Mouse (Mus musculus) ES-CJ7 (cell line): ENCODE results near the gene Reep6.
"Not testable (repeated sequence)": the region's sequence is repeated elsewhere in the genome, so short reads cannot be mapped to it uniquely, and the experiment has no call there.

Source experiments
- DNase-seq: peaks from one replicate; pipeline ENCODE4 v3.0.0; 2011; ENCODE audit warnings: low read depth, low spot score

Reep6 gene

DNA sequence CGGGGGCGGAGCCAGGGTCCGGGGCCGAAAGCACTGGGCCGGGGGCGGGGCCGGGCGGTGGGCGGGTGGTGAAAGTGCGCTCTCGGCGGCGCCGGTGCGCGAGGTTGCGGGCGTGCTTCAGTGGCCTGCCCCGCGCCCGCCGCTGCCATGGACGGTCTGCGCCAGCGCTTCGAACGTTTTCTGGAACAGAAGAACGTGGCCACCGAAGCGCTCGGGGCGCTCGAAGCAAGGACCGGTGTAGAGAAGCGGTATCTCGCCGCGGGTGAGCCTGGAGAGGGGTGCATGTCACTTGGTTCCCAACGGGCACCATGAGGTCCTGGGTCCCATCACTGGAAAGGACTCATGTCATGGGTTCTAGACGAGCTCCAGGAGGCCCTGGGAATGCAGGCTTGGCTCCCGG, 331 bp downstream of the Reep6 start:
- DNase-seq = no peak

DNA sequence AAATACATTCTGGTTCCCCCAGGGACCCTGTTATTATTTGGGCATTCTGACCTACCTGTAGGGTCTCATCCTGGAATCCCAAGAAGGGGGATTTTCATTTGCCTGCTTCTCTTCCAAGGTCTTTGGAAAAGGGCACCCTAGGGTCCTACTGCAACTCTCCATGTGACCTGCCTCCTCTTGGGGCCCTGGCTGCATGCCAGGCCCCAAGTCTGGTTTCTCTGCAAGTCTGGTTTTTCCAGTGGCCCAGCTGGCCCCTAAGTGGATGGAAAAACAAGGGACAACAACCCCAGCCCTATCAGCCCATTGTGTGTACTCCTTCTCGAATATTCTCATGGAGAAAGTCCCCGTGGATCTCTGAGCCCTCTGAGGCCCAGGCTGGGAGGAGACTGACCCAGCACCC, 1.1 kb downstream of the Reep6 start:
- no peak for DNase-seq

- no peak for DNase-seq
Observed at GRCm38 (mm10) chr10:80331636-80332524, 2.1 kb downstream of the Reep6 start.

GRCm38 (mm10) chr10:80332525-80332989, 2.8 kb downstream of the Reep6 start:
- DNase-seq = no peak

DNA sequence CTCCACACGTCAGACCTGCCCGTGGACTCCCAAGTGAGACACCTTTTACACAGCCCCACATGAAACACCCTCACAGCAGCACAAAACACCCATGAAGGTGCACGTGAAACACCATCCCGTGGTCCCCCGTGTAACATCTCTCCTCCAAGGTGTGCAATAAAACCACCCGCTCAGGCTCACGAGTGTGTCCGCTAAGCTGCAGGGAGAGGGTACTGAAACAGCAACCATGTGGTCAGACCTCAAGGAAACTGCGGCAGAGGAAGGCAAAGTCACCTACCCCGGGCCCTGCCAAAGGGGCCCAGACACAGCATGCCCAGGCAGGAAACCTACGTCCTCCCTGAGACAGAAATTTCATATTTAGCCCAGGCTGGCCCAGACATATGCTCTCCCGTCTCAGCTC, 6.5 kb downstream of the Reep6 start:
- DNase-seq = no peak

- peak; percentile 87 for DNase-seq
Observed at GRCm38 (mm10) chr10:80339941-80340750, 10.4 kb downstream of the Reep6 start.

DNA sequence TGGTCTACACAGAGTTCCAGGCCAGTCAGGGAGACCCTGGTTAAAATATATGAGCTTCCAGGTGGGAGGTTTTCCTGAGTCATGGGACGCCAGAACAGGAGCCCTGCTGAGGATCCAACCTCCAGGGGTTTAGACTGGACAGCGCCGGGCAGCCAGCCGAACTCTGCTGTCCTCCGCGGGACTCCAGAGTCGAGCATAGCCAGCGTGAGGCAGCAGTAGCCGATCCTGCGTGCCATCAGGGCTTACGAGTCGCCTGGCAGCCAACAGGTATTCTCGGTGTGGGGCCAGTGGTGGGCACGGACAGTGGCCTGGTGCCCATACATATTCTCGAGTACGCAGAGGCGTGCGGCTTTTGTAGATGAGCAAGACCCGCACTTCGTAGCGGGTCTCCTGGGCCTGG, 11.3 kb downstream of the Reep6 start:
- DNase-seq = no peak

GRCm38 (mm10) chr10:80341491-80342304, 11.9 kb downstream of the Reep6 start:
- DNase-seq = no peak

- no peak for DNase-seq
Observed at GRCm38 (mm10) chr10:80342305-80342748, 12.6 kb downstream of the Reep6 start.

GRCm38 (mm10) chr10:80342749-80343424, 13.1 kb downstream of the Reep6 start:
- peak; percentile 94 for DNase-seq

DNA sequence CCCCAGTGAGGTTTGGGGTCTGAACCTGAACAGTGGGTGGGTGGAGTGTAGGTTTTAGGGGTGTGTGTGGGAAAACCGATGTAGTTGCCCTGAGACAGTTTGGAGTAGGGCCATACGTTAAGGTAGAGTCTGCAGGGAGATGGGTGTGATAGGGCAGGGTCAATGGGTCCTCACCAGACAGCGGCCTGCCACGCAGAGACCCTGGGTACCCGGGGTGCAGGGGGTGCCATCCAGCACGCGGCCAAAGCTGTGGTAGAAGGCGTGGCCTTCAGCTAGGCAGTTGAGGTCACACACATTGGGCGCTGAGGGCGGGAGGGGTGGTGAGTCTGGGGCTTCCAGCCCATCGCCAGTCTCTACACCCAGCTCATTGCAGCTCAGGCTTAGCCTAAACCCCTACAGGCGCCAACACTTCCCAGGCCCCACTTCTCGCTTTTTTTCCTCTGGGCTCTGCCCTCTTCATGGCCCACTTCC, 13.7 kb downstream of the Reep6 start:
- no peak for DNase-seq

GRCm38 (mm10) chr10:80344131-80344661, 14.4 kb downstream of the Reep6 start:
- no peak for DNase-seq

DNA sequence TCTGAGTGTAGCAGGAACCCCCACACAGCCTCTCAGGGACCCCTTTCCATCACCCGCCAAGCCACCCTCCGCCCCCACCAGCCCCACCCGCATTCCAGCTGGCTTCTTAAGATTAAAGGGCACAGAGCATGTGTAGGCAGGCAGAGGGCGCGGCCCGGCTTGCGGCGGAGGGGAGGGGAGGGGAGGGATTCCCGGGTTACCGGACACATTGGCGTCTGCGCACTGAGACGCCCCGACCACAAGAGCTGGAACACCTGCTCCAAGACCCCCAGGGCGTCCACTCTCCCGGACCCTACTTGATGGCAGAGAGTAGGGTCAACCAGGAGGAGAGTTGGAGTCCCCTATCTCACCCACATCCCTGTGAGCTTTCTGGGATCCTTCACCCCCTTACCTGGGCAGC, 15.4 kb downstream of the Reep6 start:
- DNase-seq = no peak

GRCm38 (mm10) chr10:80345929-80346328, 16.2 kb downstream of the Reep6 start:
- not testable (repeated sequence) for DNase-seq

- DNase-seq = no peak
Observed at GRCm38 (mm10) chr10:80347514-80347967, 17.8 kb downstream of the Reep6 start.

GRCm38 (mm10) chr10:80348244-80348781, 18.6 kb downstream of the Reep6 start, which contains the start of gene Adamtsl5:
Gene Adamtsl5, minus strand, starts transcription at chr10:80348412.
- DNase-seq = peak; percentile 76

- DNase-seq = no peak
Observed at GRCm38 (mm10) chr10:80348981-80349380, 19.2 kb downstream of the Reep6 start.

DNA sequence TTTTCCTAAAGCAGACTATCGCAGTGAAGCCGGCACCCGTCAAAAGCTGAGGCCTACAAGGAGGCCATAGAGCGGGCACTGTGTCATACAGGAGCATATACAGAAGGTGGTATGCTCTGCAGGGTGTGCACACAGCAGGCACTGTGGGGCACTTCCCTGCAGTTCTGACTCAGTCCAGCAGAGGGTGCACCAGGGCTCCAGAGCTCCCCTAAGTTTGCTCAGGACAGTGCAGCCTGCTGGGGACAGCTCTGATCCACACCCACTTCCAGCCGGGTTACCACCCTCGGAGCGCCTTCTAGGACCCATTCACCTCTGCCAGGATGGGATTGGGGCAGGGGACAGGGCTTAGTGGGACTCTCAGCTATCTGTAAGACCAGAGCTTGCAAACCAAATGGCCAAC, 20.5 kb downstream of the Reep6 start:
- peak; percentile 90 for DNase-seq

DNA sequence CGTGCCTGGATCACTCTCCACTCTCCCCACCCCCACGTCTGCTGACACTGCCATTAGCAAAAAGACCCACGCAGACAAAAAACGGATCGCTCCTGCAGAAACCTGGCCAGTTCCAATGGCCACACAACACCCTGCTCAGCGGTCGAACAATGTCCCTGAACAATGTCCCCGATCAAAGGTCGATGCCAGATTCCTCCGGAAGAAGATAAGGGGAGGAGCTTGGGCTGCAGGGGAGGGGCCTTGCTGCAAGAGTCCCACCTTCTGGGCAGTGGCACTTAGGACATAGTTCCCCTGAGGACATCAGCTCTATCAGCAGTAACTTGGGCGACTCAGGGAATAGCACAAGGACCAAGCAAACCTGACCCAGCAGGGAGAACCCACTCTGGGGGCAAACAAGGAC, 22.1 kb downstream of the Reep6 start:
- DNase-seq = no peak

- no peak for DNase-seq
Observed at GRCm38 (mm10) chr10:80352727-80353126, 23.0 kb downstream of the Reep6 start.
